Mouse (Mus musculus): Measurements from ENCODE around the gene March1. TPM values are rescaled to one million over a fixed set of nuclear protein-coding genes. Genes with fewer than 3 reads are reported as not detected.

Gene March1
- polyA plus RNA-seq, 1 experiment = 1.0 TPM

- Histone ChIP-seq H3K4me3 (ENCODE audit: insufficient read depth, low read depth, low read length) (no peak overlapping the region), H3K4me1 (ENCODE audit: control insufficient read depth, insufficient read depth, insufficient read length, low read length) (no peaks in the 10 kb centered on the region), H3K27ac (replicated peaks; ENCODE audit: low read depth, low read length) (no peak overlapping the region)
Observed at GRCm38 (mm10) chr8:66323045-66323807, 705.5 kb downstream of the March1 start.

GRCm38 (mm10) chr8:66326396-66326795 lies 708.7 kb downstream of the March1 start:
- H3K4me3 ChIP-seq (ENCODE audit: insufficient read depth, low read depth, low read length) = no peak overlapping the region
- no peaks in the 10 kb centered on the region for H3K4me1 ChIP-seq (ENCODE audit: control insufficient read depth, insufficient read depth, insufficient read length, low read length)

GRCm38 (mm10) chr8:66332206-66332605 lies 714.5 kb downstream of the March1 start:
- Histone ChIP-seq H3K27ac (replicated peaks; ENCODE audit: low read depth, low read length) (no peak overlapping the region), H3K4me1 (ENCODE audit: control insufficient read depth, insufficient read depth, insufficient read length, low read length) (no peaks in the 10 kb centered on the region), H3K4me3 (ENCODE audit: insufficient read depth, low read depth, low read length) (no peak overlapping the region)

More at GRCm38 (mm10) chr8:66326396-66326795, 708.7 kb downstream of the March1 start:
- H3K27ac ChIP-seq (replicated peaks; ENCODE audit: low read depth, low read length) = no peak overlapping the region

DNA sequence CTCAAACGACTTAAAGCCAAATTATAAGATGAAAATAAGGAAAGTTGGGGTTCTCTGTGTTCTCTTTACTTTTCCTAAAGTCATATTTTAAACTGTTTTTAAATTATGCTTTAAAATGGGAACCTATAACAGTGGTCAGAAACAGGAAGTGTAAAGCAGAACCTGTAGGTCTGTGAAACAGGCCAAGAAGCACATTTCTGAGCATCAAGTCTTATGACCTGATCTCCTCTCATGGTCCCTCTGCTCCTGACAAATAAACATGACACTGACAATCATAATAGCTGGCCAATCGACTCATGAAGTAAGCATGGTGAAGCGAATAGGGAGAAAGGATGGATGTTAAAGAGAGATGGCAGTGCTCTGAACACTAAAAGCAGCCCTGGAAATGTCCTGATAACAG lies 716.6 kb downstream of the March1 start:
- Histone ChIP-seq H3K27ac (replicated peaks; ENCODE audit: low read depth, low read length) (no peak overlapping the region), H3K4me1 (ENCODE audit: control insufficient read depth, insufficient read depth, insufficient read length, low read length) (no peaks in the 10 kb centered on the region), H3K4me3 (ENCODE audit: insufficient read depth, low read depth, low read length) (no peak overlapping the region)

GRCm38 (mm10) chr8:66339551-66339950 lies 721.9 kb downstream of the March1 start:
- H3K27ac ChIP-seq (replicated peaks; ENCODE audit: low read depth, low read length) = no peak overlapping the region
- H3K4me3 ChIP-seq (ENCODE audit: insufficient read depth, low read depth, low read length) = no peak overlapping the region
- no peaks in the 10 kb centered on the region for H3K4me1 ChIP-seq (ENCODE audit: control insufficient read depth, insufficient read depth, insufficient read length, low read length)

- Histone ChIP-seq H3K4me3 (ENCODE audit: insufficient read depth, low read depth, low read length) (no peak overlapping the region), H3K27ac (replicated peaks; ENCODE audit: low read depth, low read length) (no peak overlapping the region), H3K4me1 (ENCODE audit: control insufficient read depth, insufficient read depth, insufficient read length, low read length) (no peaks in the 10 kb centered on the region)
Observed at GRCm38 (mm10) chr8:66342928-66343327, 725.2 kb downstream of the March1 start.

DNA sequence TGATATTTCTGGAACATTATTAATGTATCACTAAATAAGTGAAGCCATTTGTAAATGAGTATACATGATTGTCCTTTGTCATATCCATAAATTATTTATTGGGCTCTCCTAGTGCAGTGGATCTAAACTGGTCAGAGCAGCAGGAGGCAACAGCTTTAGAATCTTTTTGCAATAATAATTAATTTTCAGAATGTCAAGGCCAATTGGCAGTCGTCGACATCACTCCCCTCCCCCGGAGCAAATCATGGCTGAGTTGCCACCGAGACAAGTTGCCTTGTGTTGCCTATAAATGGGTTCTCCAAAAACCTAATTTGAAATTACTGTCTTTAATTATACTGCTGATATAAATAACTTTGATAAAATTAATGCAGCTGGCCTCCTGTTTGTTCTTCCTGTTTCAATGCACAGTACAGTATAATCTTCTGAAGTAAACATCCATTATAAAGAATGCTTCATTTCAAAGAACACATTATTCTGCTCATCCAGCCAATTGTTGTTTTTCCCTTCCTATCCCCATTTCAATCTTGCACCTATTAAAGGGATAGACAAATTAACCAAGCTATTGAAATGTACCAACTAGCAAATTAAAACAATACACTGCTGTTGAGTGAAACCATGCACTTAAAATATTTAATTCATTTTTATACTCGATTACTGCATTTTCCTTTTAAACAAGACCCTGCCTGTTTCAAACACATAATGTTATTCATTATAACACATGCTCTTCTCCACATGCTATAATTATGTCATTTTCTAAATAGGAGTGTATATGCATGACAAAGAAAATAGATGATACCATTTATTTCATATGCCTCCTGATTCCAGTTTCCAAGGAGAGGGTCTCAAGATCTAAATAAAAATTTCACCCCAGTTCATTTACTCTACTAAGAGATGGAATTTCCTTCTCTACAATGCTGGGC lies 745.4 kb downstream of the March1 start:
- Histone ChIP-seq H3K4me1 (ENCODE audit: control insufficient read depth, insufficient read depth, insufficient read length, low read length) (no peaks in the 10 kb centered on the region), H3K4me3 (ENCODE audit: insufficient read depth, low read depth, low read length) (no peak overlapping the region), H3K27ac (replicated peaks; ENCODE audit: low read depth, low read length) (no peak overlapping the region)

GRCm38 (mm10) chr8:66383694-66384373 lies 766.1 kb downstream of the March1 start:
- Histone ChIP-seq H3K4me3 (ENCODE audit: insufficient read depth, low read depth, low read length) (no peak overlapping the region), H3K4me1 (ENCODE audit: control insufficient read depth, insufficient read depth, insufficient read length, low read length) (no peaks in the 10 kb centered on the region), H3K27ac (replicated peaks; ENCODE audit: low read depth, low read length) (no peak overlapping the region)

DNA sequence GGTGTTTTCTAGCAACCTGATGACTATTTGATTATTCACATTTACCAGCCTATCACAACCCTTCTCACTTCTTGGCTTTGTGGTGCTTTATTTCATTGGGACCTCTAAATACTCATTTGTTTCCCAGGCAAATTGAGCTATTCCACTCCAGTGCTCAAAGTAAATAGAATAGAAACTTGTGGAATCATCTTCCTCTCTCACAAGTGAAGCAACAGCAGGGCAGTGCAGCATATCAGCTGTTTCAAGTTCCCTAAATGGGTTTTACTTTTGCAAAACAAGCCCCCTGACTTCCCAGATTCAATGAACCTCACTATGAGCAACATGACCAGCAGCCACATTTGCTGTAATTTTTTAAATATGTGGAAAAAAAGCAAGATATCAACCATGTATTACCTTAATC lies 768.3 kb downstream of the March1 start:
- Histone ChIP-seq H3K4me1 (ENCODE audit: control insufficient read depth, insufficient read depth, insufficient read length, low read length) (no peaks in the 10 kb centered on the region), H3K27ac (replicated peaks; ENCODE audit: low read depth, low read length) (no peak overlapping the region; the same call in 1 of the 2 replicates), H3K4me3 (ENCODE audit: insufficient read depth, low read depth, low read length) (peak overlapping the region; percentile 36; the same call in 1 of the 2 replicates)

- Histone ChIP-seq H3K4me3 (ENCODE audit: insufficient read depth, low read depth, low read length) (no peak overlapping the region), H3K4me1 (ENCODE audit: control insufficient read depth, insufficient read depth, insufficient read length, low read length) (no peaks in the 10 kb centered on the region), H3K27ac (replicated peaks; ENCODE audit: low read depth, low read length) (no peak overlapping the region)
Observed at GRCm38 (mm10) chr8:66388693-66389092, 771.0 kb downstream of the March1 start.

- no peak overlapping the region for H3K27ac ChIP-seq (replicated peaks; ENCODE audit: low read depth, low read length)
- H3K4me1 ChIP-seq (ENCODE audit: control insufficient read depth, insufficient read depth, insufficient read length, low read length) = no peaks in the 10 kb centered on the region
- no peak overlapping the region for H3K4me3 ChIP-seq (ENCODE audit: insufficient read depth, low read depth, low read length)
Observed at GRCm38 (mm10) chr8:66391554-66391953, 773.9 kb downstream of the March1 start.

GRCm38 (mm10) chr8:66392900-66393299 lies 775.2 kb downstream of the March1 start:
- Histone ChIP-seq H3K27ac (replicated peaks; ENCODE audit: low read depth, low read length) (no peak overlapping the region), H3K4me1 (ENCODE audit: control insufficient read depth, insufficient read depth, insufficient read length, low read length) (no peaks in the 10 kb centered on the region), H3K4me3 (ENCODE audit: insufficient read depth, low read depth, low read length) (no peak overlapping the region)

GRCm38 (mm10) chr8:66394148-66394547 lies 776.4 kb downstream of the March1 start:
- Histone ChIP-seq H3K4me3 (ENCODE audit: insufficient read depth, low read depth, low read length) (no peak overlapping the region), H3K4me1 (ENCODE audit: control insufficient read depth, insufficient read depth, insufficient read length, low read length) (no peaks in the 10 kb centered on the region), H3K27ac (replicated peaks; ENCODE audit: low read depth, low read length) (no peak overlapping the region)

DNA sequence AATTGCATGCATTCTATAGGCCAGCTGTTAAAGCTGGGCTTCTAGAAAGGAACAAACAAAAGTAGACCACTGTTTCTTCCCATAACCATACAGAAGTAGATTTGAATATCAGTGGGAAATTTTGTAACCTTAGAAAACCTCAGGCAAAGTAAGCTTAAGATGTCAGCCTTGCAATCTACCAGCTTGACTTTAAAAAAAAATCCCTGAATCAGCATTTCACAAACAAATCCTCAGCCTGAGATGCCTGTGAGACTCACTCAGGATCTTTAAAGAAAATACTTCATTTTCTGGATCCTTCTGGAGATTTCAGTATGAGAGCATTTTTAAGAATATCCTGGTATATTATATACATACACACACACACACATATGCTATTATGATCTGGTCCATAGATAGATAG lies 780.1 kb downstream of the March1 start:
- no peak overlapping the region for H3K27ac ChIP-seq (replicated peaks; ENCODE audit: low read depth, low read length)
- no peaks in the 10 kb centered on the region for H3K4me1 ChIP-seq (ENCODE audit: control insufficient read depth, insufficient read depth, insufficient read length, low read length)
- H3K4me3 ChIP-seq (ENCODE audit: insufficient read depth, low read depth, low read length) = no peak overlapping the region

DNA sequence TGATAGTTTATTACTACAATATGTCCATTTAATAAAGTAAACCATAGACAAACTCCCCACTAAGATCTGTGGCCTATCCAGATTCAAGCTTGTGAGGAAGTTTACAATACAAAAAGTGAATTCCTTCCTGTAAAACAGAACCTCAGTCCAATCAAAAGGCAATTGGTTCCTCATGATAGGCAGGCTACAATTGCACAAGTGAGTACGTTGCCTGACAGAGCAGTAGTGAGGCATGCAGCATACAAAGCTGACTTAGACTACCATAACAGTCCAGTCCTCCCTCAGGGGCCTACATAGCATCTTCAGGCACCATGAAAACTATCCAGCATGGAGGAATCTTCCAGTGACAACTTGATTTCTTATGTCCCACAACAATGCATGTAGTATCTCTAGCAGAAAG lies 782.4 kb downstream of the March1 start:
- no peak overlapping the region for H3K4me3 ChIP-seq (ENCODE audit: insufficient read depth, low read depth, low read length)
- no peaks in the 10 kb centered on the region for H3K4me1 ChIP-seq (ENCODE audit: control insufficient read depth, insufficient read depth, insufficient read length, low read length)
- no peak overlapping the region for H3K27ac ChIP-seq (replicated peaks; ENCODE audit: low read depth, low read length)
